Mouse (Mus musculus) adrenal gland, postnatal 25 days (tissue): Measurements from ENCODE around the gene Map2k6. TPM values are rescaled to one million over a fixed set of nuclear protein-coding genes. Genes with fewer than 3 reads are reported as not detected.

Source experiments
- DNase-seq: peaks from one replicate; pipeline ENCODE4 v3.0.0; 2021; ENCODE audit warnings: mixed read lengths
- total RNA-seq: library from RNA; stranded (reverse); gene quantifications from 2 replicates; pipeline ENCODE4 v1.2.3, GENCODE M21; 2021

The Map2k6 gene
- total RNA-seq, 1 experiment from 2014 or later, result 11.1 TPM

DNA sequence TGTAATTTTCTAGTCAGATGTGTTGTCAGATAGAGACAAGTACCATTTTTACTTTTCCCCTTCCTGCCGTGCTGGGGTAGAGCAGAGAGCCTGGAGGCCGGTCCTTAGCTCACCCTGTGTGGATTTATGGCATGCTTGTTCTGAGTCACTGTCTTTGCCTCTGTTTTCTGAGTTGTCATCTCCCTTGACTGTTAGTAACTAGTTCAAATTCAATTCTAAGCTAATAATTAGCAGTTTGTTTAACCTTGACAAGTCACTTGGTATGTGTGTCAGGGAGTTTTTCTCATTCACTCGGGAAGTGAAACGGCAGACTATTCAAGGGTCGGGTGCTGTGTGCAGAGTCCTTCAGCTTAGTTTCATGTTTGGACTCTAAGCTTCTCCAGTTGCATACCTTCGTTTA lies 86.2 kb downstream of the Map2k6 start:
- no peak for DNase-seq

DNA sequence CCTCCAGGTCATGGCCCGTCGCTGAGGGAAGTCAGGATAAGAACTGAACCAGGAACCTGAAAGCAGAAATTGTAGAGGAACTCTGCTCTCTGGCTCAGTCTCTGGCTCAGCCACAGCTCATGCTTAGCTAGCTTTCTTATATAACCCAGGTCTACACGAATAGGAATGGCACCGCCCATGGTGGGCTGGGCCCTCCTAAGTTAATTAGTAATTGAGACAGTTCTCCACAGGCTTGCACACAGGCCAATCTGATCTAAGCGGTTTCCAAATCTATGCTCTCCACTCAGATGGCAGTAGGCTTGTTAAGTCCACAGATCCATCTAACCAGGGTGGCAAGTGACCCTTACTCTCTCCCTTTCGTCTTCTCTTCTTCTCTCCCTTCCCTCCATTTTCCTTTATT lies 88.9 kb downstream of the Map2k6 start:
- DNase-seq, result no peak

DNA sequence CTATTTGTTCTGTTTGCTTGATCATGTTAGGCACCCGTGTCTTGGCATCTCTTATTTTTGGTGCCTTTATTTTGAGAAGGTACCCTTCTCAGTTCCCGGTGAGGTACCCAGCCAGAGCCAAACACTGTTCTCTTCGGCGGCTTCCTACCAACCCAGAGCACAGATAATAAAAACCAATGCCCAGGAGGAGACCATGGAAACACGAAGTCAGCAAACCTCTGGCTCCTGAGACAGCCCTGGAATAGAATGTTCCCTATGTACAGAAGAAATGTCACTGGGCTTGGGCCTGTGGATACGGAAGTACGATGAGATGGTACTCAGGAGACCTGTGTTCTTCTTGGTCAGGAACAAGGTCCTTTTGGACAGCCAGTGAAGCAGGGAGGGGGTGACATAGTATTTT lies 89.4 kb downstream of the Map2k6 start:
- DNase-seq, result no peak

DNA sequence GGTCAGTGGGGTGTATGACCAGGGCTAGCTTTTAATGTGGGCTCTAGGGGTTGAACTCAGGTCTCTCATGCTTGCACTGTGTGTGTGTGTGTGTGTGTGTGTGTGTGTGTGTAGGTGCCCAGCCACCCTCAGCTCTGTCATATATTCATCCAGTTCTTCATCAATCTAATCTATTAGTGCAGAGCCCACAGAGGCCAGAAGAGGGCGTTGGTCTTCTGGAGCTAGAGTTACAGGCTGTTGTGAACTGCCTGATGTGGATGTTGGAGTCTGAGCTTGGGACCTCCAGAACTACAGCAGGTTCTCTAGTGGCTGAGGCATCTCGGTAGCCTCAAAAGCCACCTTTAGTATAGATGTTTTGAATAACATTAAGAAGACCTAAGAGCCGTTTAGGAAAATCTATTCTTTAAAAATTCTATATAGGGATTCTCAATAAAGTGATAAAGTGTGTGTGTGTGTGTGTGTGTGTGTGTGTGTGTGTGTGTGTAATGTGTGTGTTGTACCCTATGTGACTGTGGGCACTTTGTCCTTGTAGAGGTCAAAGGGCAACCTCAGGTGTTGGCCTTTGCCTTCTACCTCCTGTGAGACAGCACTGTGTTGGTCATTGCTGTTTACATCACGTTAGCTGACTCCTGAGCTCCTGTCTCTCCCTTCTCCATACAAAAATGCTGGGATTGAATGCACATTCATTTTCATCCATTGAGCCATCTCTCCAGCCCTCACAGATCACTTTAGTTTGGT lies 96.6 kb downstream of the Map2k6 start:
- no peak for DNase-seq

DNA sequence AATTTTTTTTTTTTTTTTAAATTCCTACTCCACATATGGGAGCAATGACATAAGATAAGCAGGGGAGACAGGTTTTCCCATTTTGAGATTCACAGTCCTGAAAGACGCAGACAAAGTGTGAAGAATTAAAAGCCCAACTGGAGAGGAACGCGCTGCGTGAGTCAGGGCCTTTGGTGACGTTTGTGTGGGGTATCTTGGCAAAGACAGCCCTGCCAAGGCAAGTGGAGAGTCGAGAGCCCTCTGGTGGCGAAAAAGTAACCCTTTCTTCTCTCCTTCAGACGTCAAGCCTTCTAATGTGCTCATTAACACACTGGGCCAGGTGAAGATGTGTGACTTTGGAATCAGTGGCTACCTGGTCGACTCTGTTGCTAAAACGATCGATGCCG lies 97.1 kb downstream of the Map2k6 start:
- DNase-seq, result peak; percentile 63

DNA sequence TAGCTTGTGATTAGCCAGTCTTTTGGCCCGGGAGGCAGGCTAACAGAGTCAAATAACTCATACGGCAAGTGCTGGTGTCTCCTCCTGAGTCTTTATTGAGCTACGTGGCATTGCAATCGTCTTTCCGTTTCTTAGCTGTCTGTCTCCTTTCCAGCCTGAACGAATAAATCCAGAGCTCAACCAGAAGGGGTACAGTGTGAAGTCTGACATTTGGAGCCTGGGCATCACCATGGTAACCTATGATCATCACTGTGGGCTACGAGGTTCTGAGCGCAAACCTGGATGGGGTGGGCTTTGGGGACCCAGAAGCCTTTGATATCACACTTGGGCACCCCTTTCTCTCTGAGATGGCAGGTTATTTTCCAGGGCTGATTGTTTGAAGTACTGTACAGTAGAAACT lies 98.8 kb downstream of the Map2k6 start:
- no peak for DNase-seq

DNA sequence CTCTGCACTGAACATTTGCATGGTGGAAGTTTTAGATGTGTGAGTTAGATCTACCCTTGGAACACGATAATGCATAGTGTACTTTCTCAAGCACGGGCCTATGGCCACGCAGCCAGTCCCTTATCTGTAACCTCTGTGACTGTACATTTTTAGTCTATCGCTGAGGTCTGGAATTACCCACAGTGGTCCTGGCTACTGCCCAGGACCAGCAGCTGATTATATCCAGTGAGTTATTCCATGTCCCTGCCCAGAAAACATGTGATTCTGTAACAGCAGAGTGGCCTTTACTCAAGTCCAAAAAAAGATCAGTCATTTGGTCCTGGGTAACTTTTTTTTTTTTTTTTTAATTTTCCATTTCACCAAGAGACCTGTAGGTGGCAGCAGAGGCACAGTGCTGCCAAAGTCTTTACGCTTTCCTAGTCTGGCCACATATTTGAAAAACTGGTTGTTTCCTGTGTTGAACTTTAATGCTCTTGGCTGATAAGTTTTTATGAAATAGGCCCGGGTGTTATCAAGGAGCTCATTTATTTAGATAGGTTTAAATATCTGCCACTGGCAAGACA lies 99.8 kb downstream of the Map2k6 start:
- peak; percentile 11 for DNase-seq

DNA sequence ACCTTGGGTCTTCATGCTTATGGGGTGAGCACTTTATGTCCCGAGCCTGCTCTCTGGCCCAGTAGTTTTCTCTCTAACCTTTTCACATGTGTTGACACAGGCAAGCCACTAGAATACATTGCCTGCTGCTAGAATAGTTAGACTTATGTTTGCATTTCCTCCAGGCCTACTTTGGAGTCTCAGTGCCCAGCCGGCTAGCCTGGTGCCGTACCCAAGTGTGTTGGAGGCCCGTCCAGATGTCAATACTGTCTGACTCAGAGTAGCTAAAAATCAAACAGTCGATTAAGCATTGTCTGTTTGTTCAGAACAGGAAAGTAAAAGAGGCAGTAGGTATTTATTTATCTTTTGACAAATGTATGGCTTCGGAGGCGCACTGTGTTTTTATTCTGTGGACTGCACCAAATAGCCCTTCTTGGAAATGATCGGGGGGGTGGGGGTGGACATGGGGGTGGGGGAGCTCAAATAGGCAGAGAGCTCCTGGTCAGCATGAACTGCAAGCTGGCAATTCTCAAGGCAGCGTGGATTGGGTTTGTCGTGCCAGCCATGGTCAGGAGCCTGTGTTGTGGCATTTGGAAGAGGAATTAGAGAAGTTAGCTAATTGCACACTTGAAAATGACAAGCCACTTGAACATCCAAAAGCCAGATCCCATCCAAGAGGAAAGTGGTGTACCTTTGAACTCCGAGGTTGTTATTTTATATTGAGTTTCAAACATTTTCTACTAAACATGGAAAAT lies 104.2 kb downstream of the Map2k6 start:
- no peak for DNase-seq

DNA sequence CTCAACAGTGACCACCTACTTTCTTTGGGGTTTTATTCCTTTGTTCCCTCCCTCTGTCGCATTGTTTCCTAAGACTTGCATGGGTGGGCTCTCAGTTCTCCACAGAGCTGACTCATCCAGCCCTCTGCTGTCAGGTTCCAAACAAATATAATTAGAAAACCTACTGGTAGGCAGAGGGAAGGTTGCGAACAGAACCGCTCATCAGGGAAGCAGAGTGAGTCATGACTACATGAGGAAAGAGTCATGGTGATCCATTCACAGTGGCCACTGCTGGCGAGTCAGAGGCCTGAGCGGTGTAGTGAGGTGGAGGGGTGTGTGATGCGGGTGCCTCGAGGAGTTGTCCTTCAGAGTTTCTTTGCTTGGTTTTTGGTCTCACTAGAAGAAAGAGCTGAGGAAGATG lies 112.5 kb downstream of the Map2k6 start:
- DNase-seq, result peak; percentile 23

DNA sequence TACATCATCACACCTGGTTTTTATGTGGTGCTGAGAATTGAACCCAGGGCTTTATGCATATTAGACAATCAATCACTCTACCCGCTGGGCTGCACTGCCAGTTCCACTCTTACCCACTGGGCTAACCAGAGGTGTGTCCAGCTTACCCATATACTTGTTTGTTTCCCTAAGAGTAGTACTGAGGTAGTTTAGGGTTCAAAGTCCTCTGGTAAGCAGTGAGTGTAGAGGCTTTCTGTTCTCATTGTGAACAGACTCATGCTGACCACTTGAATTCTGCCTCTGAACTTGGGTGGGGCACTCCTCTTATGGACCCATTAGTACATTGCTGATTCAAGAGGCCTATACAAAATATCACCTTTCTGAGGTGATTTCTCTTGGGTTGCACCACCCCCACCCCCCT lies 119.7 kb downstream of the Map2k6 start:
- no peak for DNase-seq

DNA sequence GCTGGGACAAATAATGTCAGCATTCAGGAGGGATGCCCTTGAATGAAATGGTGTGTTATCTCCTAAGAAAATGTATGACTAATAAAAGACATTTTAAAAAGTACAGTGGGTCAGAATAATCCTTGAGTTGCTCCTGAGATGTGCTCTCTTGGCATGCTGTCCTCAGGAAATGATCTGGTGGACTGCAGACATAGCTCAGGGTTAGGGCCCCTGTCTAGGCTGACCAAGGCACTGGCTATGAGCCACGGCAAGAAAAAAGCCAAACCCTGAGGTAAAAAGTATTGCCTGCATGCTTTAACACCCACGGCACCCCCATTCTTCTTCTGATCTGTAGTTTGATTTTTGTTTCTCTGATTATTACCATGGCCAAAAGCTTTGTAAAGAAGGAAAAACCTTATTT lies 124.0 kb downstream of the Map2k6 start:
- peak; percentile 3 for DNase-seq

DNA sequence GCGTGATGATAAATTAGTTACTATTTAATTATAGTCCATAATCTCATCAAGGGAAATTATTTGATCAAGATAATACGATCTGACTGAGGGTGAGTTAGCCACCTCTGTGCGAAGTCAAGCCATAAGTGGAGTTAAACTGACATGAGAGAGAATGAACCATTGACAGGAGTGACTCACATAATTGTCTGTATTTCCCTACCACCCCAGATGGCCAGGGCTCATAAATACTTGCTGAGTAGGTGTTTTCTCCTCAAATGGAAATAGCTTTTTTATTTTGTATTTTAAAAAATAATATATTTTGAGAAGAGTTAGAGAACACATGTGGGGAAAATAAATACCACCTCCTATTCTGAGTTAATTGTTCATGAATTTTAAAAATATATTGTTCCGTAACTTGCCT lies 127.2 kb downstream of the Map2k6 start:
- DNase-seq, result no peak

DNA sequence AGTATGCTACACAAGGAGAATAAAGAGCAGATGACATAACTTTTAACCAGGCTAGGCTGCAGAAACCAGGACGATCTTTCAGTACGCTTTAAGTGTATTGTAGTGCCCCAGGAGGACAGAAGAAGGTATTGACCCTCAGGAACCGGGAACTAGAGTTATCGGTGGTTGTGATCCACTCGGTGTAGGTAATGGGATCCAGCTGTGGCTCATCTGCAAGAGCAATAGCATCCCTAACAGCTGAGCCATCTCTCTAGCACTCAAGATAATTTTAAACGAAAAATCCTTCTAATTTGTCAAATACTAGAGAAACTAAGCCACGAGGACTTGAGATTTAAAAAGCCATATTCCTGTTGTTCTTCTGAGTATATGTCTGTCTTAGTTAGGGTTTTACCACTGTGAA lies 132.2 kb downstream of the Map2k6 start:
- DNase-seq, result no peak

DNA sequence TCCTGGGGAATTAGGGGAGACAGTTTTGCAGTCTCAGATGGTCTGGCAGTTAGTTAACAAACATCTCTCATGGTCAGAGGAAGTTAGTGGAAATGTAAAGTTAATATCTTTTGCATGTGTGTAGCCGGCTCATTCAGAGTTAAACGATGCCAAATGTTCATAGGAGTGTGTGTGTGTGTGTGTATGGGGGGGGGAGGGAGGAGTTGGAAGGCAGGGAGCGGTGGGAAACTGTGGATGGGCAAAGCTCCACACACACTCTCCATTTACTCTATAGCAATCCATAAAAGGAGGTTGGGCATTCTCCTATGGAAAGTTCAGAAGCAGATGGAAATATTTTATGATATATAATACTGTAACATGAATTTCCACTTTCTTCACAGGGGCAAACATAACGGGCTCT lies 135.9 kb downstream of the Map2k6 start:
- DNase-seq, result no peak

DNA sequence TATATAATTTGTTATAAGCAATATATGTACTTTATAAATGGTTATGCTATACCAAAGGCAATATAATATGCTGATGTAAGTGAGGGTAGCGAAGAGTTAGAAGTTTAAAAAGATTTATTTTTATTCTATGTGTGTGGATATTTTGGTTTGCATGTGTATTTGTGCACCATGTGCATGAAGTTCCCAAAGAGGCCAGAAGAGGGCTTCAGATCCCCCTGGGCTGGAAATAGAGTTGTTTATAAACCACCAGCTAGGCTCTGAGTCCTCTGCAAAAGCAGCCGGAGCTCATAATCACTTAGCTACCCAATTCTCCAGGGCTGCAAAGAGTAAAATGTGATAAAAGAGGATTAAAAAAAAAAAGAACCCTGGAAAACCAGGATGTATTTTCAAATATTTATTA lies 137.6 kb downstream of the Map2k6 start:
- DNase-seq, result no peak

DNA sequence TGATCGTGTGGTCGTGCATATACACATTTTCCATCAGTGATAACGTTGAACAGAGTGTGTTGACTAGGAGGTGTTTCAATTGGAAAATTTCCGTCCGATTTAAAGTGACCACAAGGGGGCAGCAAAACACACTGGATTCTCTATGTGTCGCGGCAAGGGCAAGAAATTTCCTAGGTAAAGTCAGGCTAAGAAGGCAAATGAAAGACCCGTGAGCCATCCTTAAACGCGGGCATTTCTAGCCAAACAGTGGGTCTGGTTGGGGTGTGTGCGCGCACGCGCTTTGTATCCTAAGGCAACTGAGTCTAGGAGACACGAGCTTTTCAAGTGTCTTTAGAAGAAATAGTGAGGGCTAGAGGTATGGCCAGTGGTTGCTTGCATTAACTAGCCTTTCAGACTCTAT lies 138.7 kb downstream of the Map2k6 start:
- DNase-seq, result peak; percentile 55

DNA sequence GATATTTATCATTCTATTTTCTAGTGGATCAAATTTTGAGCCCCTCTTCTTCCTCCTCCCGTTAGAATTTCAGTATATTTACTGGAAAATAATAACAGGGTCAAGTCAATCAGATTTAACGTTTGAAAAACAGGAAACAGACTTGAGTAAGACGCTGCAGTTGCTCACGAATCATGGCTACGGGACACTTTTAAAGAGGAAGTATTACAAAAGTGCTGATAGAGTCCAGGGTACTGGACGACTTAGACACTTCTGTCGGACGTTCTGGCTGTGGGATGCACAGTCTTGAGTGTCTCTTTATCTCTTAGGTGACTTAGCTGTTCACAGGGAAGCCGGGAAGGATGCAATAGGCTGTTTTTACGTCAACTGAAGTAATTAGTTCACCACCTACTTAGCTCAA lies 139.3 kb downstream of the Map2k6 start:
- DNase-seq, result no peak

DNA sequence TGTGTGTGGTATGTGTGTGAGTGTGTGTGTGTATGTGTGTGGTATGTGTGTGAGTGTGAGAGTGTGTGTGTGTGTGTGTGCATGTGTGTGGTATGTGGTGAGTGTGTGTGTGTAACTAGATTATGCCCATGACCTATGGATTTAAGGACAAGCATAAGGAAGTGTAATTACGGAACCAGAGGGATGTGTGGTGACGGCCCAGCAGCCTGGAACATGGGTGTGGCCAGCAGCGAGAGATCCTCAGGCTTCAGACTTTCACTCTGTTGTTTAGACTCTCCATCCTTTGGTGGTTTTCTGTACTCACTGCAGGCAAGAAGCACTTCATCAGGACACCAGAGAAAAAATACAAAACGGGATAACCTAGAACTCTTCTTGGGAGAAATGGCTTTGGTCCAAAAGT lies 143.0 kb downstream of the Map2k6 start:
- DNase-seq, result no peak

DNA sequence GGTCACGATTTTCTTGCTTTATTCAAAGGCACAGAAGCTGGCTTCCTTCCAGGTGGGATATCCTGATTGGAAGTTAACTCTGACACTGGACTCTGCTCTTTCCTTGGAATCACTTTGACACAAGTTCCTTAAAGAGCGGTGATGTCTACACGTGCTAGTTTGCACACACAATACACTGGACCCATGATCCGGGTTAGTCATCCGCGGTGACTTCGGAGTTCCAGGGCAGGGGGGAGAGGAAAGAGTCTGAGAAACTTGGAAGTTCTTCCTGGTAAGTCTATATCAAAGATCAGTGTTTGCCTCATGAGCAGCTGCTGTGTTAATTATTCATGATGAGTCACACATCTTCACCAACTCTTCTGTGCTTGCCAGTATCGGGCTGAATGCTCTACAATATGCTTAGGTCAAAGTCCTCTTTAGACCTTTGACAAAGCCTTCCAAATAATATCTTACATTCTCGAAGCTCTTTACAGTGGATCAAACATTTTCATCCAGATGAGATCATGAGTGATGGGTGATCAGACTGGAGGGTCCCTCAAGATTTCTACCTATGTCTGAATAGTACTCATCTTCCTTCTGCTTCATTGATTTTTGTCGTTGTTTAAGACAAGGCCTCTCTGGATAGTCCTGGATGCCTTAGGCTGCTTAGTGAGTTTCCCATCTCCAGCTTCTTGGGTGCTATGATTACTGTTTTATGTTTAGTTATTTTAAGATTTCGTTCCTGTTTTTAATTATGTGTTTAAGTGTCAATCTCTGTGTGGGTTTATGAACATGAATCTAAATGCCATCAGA lies 145.7 kb downstream of the Map2k6 start:
- DNase-seq, result no peak

DNA sequence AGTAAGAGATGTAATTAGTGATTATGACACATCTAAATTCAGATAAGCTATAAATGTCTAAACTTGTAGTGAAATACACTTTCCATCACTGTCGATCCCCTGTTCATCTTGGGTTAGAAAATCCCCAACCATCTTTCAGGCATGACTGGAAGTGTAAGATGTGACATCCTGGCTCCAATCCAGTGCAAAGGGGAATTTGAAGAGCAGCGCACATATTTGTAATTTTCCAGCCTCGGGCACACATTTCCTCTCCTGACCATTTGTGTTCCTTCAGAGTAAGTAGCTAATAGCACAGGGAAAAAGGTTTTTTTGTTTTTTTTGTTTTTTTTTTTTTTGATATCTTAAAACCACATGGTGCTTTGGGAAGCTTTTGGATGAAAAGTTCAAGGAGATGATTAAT lies 146.5 kb downstream of the Map2k6 start:
- no peak for DNase-seq

DNA sequence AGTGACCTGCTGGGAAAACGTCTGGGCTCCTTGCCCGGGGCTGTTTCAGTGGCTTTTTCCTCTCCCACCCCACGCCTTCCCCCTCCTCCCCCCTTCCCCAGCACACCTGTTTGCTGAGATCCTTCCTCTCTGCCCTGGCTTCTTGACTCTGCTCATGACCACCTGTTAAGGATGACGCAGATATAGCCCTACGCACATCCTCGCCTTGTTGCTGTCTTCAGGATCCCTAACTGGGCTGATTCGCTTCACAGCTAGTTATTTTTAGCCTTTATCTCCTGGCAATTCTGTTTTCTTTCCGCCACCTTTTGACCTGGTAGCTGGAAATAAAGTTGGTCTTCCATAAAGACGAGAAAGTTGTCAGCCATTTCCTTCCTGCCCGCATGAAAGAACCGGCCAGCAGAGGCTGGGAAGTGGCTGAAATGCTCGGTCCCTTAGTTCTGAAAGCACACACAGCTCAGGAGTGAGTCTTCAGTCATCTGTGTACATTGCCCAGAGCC lies 152.6 kb downstream of the Map2k6 start:
- DNase-seq, result peak; percentile 16

DNA sequence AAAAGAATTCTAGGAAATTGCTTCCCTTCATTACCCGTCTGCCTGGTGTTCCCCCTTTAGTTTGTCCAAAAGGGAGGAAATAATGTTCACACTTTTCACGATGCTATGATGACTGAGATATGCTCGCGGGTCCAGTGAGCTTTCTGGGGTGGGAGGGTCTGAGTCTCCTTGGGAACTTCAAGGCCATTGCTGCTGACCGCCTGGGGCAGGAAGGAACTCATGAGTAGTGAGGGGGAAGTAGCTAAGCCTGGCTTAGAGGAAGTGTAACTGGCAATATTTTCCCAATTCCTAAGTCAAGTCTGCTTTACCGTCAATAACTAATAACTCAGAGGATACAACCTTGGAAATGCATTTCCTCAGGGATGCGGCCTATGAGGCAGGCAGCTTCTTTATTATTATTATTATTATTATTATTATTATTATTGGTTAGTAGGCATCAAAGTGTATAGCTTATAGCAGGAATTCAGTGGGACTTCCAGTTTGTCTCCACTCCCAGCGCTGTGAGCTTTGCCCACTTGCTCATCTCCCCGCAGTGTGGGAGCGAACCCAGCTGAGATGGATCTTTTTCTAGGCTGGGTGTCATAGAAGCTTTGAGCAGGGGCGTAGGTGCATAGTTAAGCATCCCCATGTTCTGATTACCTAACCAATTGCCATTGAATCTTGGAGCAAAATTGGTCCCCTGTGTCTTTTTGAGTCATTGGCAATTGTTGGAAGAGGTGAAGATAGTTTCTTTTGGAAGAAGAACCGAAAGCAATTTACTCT lies 163.6 kb downstream of the Map2k6 start:
- no peak for DNase-seq
